Mouse (Mus musculus) heart, postnatal 0 days (tissue): ENCODE data around the gene Pdzd8. TPM values are rescaled to one million over a fixed set of nuclear protein-coding genes. Genes with fewer than 3 reads are reported as not detected.
A peak's percentile ranks its signal among the peaks of the same experiment; 100 is the strongest.

Source experiments
- ATAC-seq: fragments of 200-750 bp; cut with Nextera tagmentation; 2 replicates; pipeline ENCODE4 v1.8.0; 2017; ENCODE audit warnings: low read depth, moderate number of reproducible peaks, moderate library complexity; ENCODE audit not compliant: insufficient read depth
- DNase-seq: peaks from one replicate; pipeline ENCODE4 v3.0.0-alpha.2; 2016; ENCODE audit warnings: low spot score
- H3K27ac ChIP-seq: fragments of 300-500 bp; sonication (generic); 2 replicates; pipeline ENCODE4 v1.5.1; 2014; ENCODE audit warnings: low read depth, mild to moderate bottlenecking
- H3K27me3 ChIP-seq: fragments of 300-500 bp; sonication (generic); 2 replicates; pipeline ENCODE4 v1.6.1; 2014; ENCODE audit warnings: low read length, mixed read lengths; ENCODE audit not compliant: control insufficient read depth, insufficient read depth
- H3K36me3 ChIP-seq: fragments of 300-500 bp; sonication (generic); replicated peaks from 2 replicates; pipeline ENCODE4 v1.6.1; 2014; ENCODE audit warnings: low read length, mixed read lengths; ENCODE audit not compliant: control insufficient read depth, insufficient read depth
- H3K4me1 ChIP-seq: fragments of 300-500 bp; sonication (generic); 2 replicates; pipeline ENCODE4 v1.6.1; 2014; ENCODE audit warnings: antibody characterized with exemption; ENCODE audit not compliant: control insufficient read depth, insufficient read depth
- H3K4me2 ChIP-seq: fragments of 300-500 bp; sonication (generic); 2 replicates; pipeline ENCODE4 v1.6.1; 2014; ENCODE audit warnings: low read depth, mild to moderate bottlenecking, low read length, moderate library complexity
- H3K4me3 ChIP-seq: fragments of 300-500 bp; sonication (generic); 2 replicates; pipeline ENCODE4 v1.5.1; 2014; ENCODE audit warnings: low read depth, low read length
- H3K9ac ChIP-seq: fragments of 300-500 bp; sonication (generic); replicated peaks from 2 replicates; pipeline ENCODE4 v1.6.1; 2014; ENCODE audit warnings: low read depth, low read length, mixed read lengths
- H3K9me3 ChIP-seq: fragments of 300-500 bp; sonication (generic); replicated peaks from 2 replicates; pipeline ENCODE4 v1.6.1; 2016; ENCODE audit warnings: low read length; ENCODE audit not compliant: control insufficient read depth
- CTCF ChIP-seq: IDR thresholded peaks from 2 replicates; pipeline ENCODE4 v1.5.1; 2016; ENCODE audit warnings: antibody characterized with exemption, control low read depth, low read depth
- EP300 ChIP-seq: IDR thresholded peaks from 2 replicates; pipeline ENCODE4 v1.6.1; 2016; ENCODE audit warnings: antibody characterized with exemption, low read depth
- WGBS: fragments of 180-500 bp; shearing (Covaris S2); extraction: QIAGEN DNeasy Blood & Tissue Kit; methylation state at CpG from one replicate; pipeline ENCODE4 v1.1.7; 2014; 5-methylcytosine and 5-hydroxymethylcytosine counted together
- polyA plus RNA-seq: library from polyadenylated mRNA; unstranded; fragments of >200 nt; fragmentation: Nextera tagmentation; extraction: Ambion mirVana; gene quantifications from 2 replicates; pipeline ENCODE4 v1.2.1, GENCODE M21; 2015
- total RNA-seq: library from RNA; depleted of rRNA; stranded (reverse); fragments of >200 nt; gene quantifications from 2 replicates; pipeline ENCODE4 v1.2.3, GENCODE M21; 2014; ENCODE audit warnings: low replicate concordance

Pdzd8 gene
- total and polyA plus RNA-seq, 2 experiments from 2014 or later = 5.2 to 31.4 TPM

DNA sequence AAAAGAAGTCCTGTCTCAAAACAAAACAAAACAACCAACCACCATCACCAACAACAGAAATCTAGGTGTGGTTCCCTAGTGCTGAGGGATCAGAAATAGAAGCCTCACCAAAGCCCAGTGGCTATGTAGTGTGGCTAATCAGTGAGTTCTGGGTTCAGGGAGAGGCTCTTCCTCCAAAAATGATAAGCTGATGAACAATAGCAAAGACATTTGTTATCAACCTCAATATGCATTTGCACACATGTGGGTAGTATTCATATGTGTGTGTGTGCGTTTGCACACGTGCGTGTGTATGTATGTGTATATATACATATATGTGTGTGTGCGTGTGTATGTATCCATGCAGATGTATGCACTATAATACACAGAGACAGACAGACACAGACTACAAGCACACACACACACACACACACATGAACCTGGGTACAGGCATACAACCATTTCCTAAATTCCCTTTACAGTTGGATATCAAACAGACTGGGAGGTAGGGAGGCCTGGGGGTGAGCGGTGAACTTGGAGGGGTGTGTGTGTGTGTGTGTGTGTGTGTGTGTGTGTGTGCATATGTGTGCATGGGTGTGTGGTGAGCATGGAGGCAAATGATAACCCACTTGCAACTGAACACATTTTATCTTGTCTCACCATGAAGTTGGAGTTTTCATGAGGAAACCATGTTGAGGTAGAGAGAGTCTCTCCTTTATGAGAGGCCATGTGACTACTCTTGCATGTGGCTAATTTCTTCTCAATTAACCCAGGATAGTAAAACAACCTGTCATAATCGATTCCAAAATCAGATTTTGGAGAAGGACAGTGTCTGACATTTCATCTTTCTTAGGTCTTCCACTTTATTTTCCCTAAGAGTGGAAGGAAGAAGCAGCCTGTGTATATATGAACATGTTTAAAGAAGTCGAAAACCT is 39.3 kb upstream of the Pdzd8 start:
- TF ChIP-seq EP300 = no peak
- TF ChIP-seq CTCF = no peak

DNA sequence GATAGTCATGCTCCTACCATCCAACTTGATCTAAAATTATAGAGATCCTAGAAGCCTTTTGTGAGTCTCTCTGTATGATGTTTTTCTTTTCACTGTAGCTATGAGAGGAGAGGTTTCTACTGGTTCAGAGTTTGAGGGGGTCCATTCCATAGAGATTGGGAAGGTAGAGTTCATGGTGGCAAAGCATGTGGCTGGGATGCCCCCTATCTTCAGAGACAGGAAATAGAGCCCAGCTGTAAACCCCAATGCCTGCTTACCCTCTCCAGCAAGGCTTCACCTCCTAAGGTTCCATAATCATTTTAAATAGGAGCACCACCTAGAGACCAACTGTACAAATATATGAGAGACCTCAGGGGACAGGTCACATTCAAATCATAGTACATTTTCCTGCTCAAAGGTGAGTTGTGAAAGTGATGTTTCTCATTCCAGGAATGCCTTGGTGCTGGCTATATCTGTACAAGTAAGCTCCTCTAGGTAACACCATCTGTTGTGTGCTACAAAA is 36.9 kb upstream of the Pdzd8 start:
- H3K4me3 ChIP-seq = no peak overlapping the region
- no peak overlapping the region for H3K9ac ChIP-seq
- no peak overlapping the region for H3K4me2 ChIP-seq
- H3K4me1 ChIP-seq = no peaks in the 10 kb centered on the region
- no peaks in the 10 kb centered on the region for H3K9me3 ChIP-seq
- H3K27me3 ChIP-seq = peaks cover 6% of the 10 kb centered on the region; the same call in 1 of the 2 replicates
- ATAC-seq = no peak
- no peak overlapping the region for H3K27ac ChIP-seq
- no peak for DNase-seq
- no peaks in the 10 kb centered on the region for H3K36me3 ChIP-seq
- TF ChIP-seq EP300 (no peak), CTCF (no peak)

More for the DNA sequence above, 39.3 kb upstream of the Pdzd8 start:
- no peaks in the 10 kb centered on the region for H3K4me1 ChIP-seq
- H3K27ac ChIP-seq = no peak overlapping the region
- no peaks in the 10 kb centered on the region for H3K9me3 ChIP-seq
- no peak overlapping the region for H3K4me2 ChIP-seq
- peaks cover 17% of the 10 kb centered on the region for H3K27me3 ChIP-seq
- H3K36me3 ChIP-seq = no peaks in the 10 kb centered on the region
- WGBS = 82% methylated on average over 7 of the region's 7 CpGs
- H3K9ac ChIP-seq = no peak overlapping the region
- no peak overlapping the region for H3K4me3 ChIP-seq
- ATAC-seq (no peak), DNase-seq (no peak)

DNA sequence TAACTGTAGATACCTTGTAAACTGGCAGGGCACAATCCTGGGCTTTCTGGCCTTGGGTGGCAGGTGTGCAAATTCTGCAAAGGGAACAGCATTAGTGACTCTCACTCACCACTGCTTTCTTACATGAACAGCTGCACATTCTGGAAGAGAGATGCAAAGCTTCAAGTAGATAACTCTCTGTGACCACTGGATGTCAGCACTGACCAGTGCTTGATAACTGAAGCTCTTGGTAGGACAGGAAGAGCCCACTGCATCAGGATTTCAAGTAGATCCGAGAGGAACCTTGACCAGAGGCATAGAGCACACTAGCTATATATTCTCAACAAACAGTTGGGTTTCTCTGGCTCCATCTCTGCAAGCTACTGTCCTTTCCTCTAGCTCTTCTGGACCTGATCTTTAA is 34.4 kb upstream of the Pdzd8 start:
- Histone ChIP-seq H3K4me1 (no peaks in the 10 kb centered on the region), H3K4me2 (no peak overlapping the region), H3K27me3 (no peaks in the 10 kb centered on the region), H3K27ac (no peak overlapping the region), H3K9me3 (no peaks in the 10 kb centered on the region), H3K4me3 (no peak overlapping the region), H3K9ac (no peak overlapping the region), H3K36me3 (no peaks in the 10 kb centered on the region)
- ATAC-seq (no peak), DNase-seq (no peak)
- 14% methylated on average over 1 of the region's 1 CpGs for WGBS
- TF ChIP-seq CTCF (peak; percentile 17; the same call in 1 of the 2 replicates), EP300 (no peak)

DNA sequence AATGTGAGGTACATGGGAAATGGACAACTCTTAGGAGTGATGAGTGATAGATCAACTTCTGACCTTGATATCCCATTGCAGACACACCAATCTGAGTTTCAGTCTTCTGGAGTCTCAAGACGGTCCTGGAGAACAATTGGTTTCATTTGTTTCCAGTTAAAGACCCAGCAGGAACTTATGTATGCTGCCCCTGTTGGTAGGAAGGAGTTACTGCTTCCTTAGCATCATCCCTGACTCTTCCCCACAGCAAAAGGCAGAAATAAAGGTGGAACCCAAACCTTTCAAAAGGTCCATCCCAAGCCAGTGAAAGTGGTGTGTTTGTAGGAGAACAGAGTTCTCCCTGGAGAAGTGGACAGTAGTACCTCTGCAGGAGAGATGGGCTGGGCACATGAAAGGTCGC is 30.9 kb upstream of the Pdzd8 start:
- peak; percentile 19 for TF ChIP-seq CTCF
- no peak for TF ChIP-seq EP300
- Histone ChIP-seq H3K9ac (no peak overlapping the region), H3K27me3 (no peaks in the 10 kb centered on the region), H3K27ac (no peak overlapping the region), H3K4me3 (no peak overlapping the region), H3K9me3 (0 out of 2 replicates have a peak, but pooled peaks cover 2% of the 10 kb centered on the region), H3K4me1 (no peaks in the 10 kb centered on the region), H3K4me2 (no peak overlapping the region), H3K36me3 (no peaks in the 10 kb centered on the region)
- DNase-seq (no peak), ATAC-seq (no peak)
- WGBS = 77% methylated on average over 2 of the region's 2 CpGs

DNA sequence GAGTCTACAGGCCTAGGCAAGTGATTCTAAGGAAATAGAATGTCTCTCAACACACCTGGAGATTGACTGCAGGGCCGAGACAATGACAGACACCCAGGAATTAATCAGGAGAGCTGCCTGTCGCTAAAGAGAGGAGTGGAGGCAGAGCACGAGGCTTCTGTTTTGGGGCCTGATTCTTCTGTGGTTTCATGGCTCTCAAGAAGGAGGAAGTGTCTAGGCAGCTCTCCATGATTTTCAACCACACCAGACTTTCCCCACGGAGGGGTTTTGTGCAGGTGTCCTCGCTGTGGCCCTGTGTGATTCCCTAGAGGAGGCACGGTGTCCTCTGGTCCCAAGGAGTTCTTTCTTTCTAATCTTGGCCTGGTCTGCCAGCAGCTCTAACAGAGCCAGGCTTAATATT is 29.4 kb upstream of the Pdzd8 start:
- no peaks in the 10 kb centered on the region for H3K27me3 ChIP-seq
- no peak for TF ChIP-seq CTCF
- TF ChIP-seq EP300 = no peak
- no peak for ATAC-seq
- H3K4me3 ChIP-seq = no peak overlapping the region
- H3K9ac ChIP-seq = no peak overlapping the region
- no peak overlapping the region for H3K4me2 ChIP-seq
- H3K36me3 ChIP-seq = no peaks in the 10 kb centered on the region
- no peak overlapping the region for H3K27ac ChIP-seq
- no peak for DNase-seq
- 72% methylated on average over 6 of the region's 6 CpGs for WGBS
- H3K9me3 ChIP-seq = 0 out of 2 replicates have a peak, but pooled peaks cover 2% of the 10 kb centered on the region
- H3K4me1 ChIP-seq = no peaks in the 10 kb centered on the region
